Comparison of ENCODE assay signal across 8 mouse cellular contexts in genomic region chr11:107130879-107131748, GRCm38 (mm10). TPM values are rescaled to one million over a fixed set of nuclear protein-coding genes. Genes with fewer than 3 reads are reported as not detected.
A peak's percentile ranks its signal among the peaks of the same experiment; 100 is the strongest.
DNase-seq lines count a peak whose midpoint lies in the region; ATAC-seq lines count a peak whose summit lies in the region.

No protein-coding gene starts in this region.

- 0 out of 2 replicates have a peak, but pooled peaks cover 3% of the 10 kb centered on the region for H3K36me3 ChIP-seq in hindbrain, embryonic 12.5 days
- H3K36me3 ChIP-seq in macrophage (ENCODE audit: inconsistent target), result no peaks in the 10 kb centered on the region

- H3K27me3 ChIP-seq in hindbrain, embryonic 12.5 days, result no peaks in the 10 kb centered on the region

- H3K27ac ChIP-seq in hindbrain, embryonic 12.5 days, result peak overlapping the region; percentile 97
- H3K27ac ChIP-seq in macrophage, result peak overlapping the region; percentile 72

- ATAC-seq in hindbrain, embryonic 12.5 days (ENCODE audit: low FRiP score), result peak; percentile 84

- peaks cover 52% of the 10 kb centered on the region for H3K79me2 ChIP-seq in macrophage (ENCODE audit: inconsistent target)

- peak overlapping the region; percentile 94 for H3K4me3 ChIP-seq in hindbrain, embryonic 12.5 days
- peak overlapping the region; percentile 84 for H3K4me3 ChIP-seq in macrophage (ENCODE audit: inconsistent target)

- peaks cover 20% of the 10 kb centered on the region for H3K4me1 ChIP-seq in hindbrain, embryonic 12.5 days

- H3K9me3 ChIP-seq in hindbrain, embryonic 12.5 days (replicated peaks), result no peaks in the 10 kb centered on the region

- peak overlapping the region; percentile 95 for H3K9ac ChIP-seq in hindbrain, embryonic 12.5 days

- H3K4me2 ChIP-seq in hindbrain, embryonic 12.5 days (replicated peaks), result peak overlapping the region; percentile 69

- peak; percentile 65 for DNase-seq in NIH3T3 (ENCODE audit: low read depth)
- peak; percentile 79 for DNase-seq in cerebellum, adult 9-11 months
- DNase-seq in frontal cortex, postnatal 10 days (ENCODE audit: low spot score in 2 of 2), result peak; percentile 36 to 44
- DNase-seq in left cerebral cortex, adult 8-10 months (ENCODE audit: low spot score in 2 of 2), result peak; percentile 34 to 57
- peak; percentile 44 to 57 for DNase-seq in right cerebral cortex, adult 2 months (ENCODE audit: low spot score in 2 of 2)
- peak; percentile 69 for DNase-seq in urinary bladder, postnatal 14 days (ENCODE audit: low spot score)

- WGBS in hindbrain, embryonic 12.5 days, result 1% methylated on average over 52 of the region's 65 CpGs
- under 1% methylated on average over 43 of the region's 65 CpGs for WGBS in macrophage (ENCODE audit: missing documents)

RNA-seq across cellular contexts. Expression of gene Bptf, which starts 0.8 kb away (rescaled TPM):
- 38.5 and 41.0 TPM in 2 replicates for polyA plus RNA-seq in hindbrain, embryonic 12.5 days (2016; fragmentation: Nextera tagmentation; extraction: Ambion mirVana)
- 10 to 100 TPM; 62.9 to 76.6 (median 65.4) TPM for total RNA-seq in left cerebral cortex, adult 8-10 months (2022)
- 100 to 1,000 TPM in 17 of 26 experiments, 10 to 100 TPM in 9; 49.0 to 178 (median 127) TPM for total RNA-seq in macrophage (2018; cell fraction: chromatin; rRNA removed)
- total RNA-seq in macrophage (2018; cell fraction: cytosol; rRNA removed), result 10 to 100 TPM; 23.2 to 45.5 (median 34.7) TPM
- total RNA-seq in macrophage (2018; cell fraction: nucleus; rRNA removed), result 100 to 1,000 TPM in 6 of 26 experiments, 10 to 100 TPM in 20; 48.0 to 114 (median 81.7) TPM
- 25.0 to 37.1 TPM (median 25.6 TPM) in 3 replicates for polyA plus RNA-seq in macrophage (2018)

RNA-seq across cellular contexts. Expression of gene Nol11, which starts 58.1 kb away (rescaled TPM):
- 57.1 and 62.1 TPM in 2 replicates for polyA plus RNA-seq in hindbrain, embryonic 12.5 days (2016; fragmentation: Nextera tagmentation; extraction: Ambion mirVana)
- total RNA-seq in left cerebral cortex, adult 8-10 months (2022), result 10 to 100 TPM; 24.6 to 25.7 (median 25.6) TPM
- total RNA-seq in macrophage (2018; cell fraction: chromatin; rRNA removed), result 10 to 100 TPM in 23 of 26 experiments, 1 to 10 TPM in 3; 6.6 to 31.0 (median 17.1) TPM
- 10 to 100 TPM in 25 of 26 experiments, 1 to 10 TPM in 1; 9.6 to 18.0 (median 14.6) TPM for total RNA-seq in macrophage (2018; cell fraction: cytosol; rRNA removed)
- 10 to 100 TPM in 20 of 26 experiments, 1 to 10 TPM in 6; 5.9 to 30.1 (median 12.9) TPM for total RNA-seq in macrophage (2018; cell fraction: nucleus; rRNA removed)
- 13.8 to 29.6 TPM (median 15.7 TPM) in 3 replicates for polyA plus RNA-seq in macrophage (2018)

Comparison
In these comparisons a context has a peak if more than half of its experiments do, and no peak if none do; other contexts are left out.
1. Peak in every context shown above with its lines: DNase-seq, ATAC-seq, H3K4me3 ChIP-seq and H3K27ac ChIP-seq.